Mouse (Mus musculus) embryonic facial prominence, embryonic 14.5 days (tissue): ENCODE measurements at regions not wholly inside any gene's neighbourhood (a gene's known extent, or its start where the extent isn't known, plus 50 kb on each side); places are given as distances from the start of the nearest gene placed in this dataset. TPM values are rescaled to one million over a fixed set of nuclear protein-coding genes. Genes with fewer than 3 reads are reported as not detected.
"Not testable (repeated sequence)": the region's sequence is repeated elsewhere in the genome, so short reads cannot be mapped to it uniquely, and the experiment has no call there.

Experiments used
- ATAC-seq: fragments of 200-750 bp; cut with Nextera tagmentation; 2 replicates; pipeline ENCODE4 v1.8.0; 2017; ENCODE audit warnings: low read depth, moderate number of reproducible peaks, moderate TSS enrichment
- DNase-seq: peaks from one replicate; pipeline ENCODE4 v3.0.0-alpha.2; 2015; ENCODE audit warnings: low spot score
- H3K27ac ChIP-seq: fragments of 300-500 bp; sonication (generic); replicated peaks from 2 replicates; pipeline ENCODE4 v1.5.1; 2014; ENCODE audit warnings: low read depth, mild to moderate bottlenecking, low read length, moderate library complexity
- H3K27me3 ChIP-seq: fragments of 300-500 bp; sonication (generic); replicated peaks from 2 replicates; pipeline ENCODE4 v1.6.1; 2014; ENCODE audit warnings: low read length; ENCODE audit not compliant: control insufficient read depth, insufficient read depth
- H3K36me3 ChIP-seq: fragments of 300-500 bp; sonication (generic); 2 replicates; pipeline ENCODE4 v1.6.1; 2014; ENCODE audit warnings: low read length, mixed read lengths; ENCODE audit not compliant: control insufficient read depth, insufficient read depth
- H3K4me1 ChIP-seq: fragments of 300-500 bp; sonication (generic); 2 replicates; pipeline ENCODE4 v1.6.1; 2014; ENCODE audit warnings: antibody characterized with exemption, low read length; ENCODE audit not compliant: control insufficient read depth, insufficient read depth
- H3K4me2 ChIP-seq: fragments of 300-500 bp; sonication (generic); 2 replicates; pipeline ENCODE4 v1.6.1; 2014; ENCODE audit warnings: low read depth, mild to moderate bottlenecking, low read length, moderate library complexity, mixed read lengths
- H3K4me3 ChIP-seq: fragments of 300-500 bp; sonication (generic); 2 replicates; pipeline ENCODE4 v1.5.1; 2014; ENCODE audit warnings: low read depth, mild to moderate bottlenecking, low read length
- H3K9ac ChIP-seq: fragments of 300-500 bp; sonication (generic); 2 replicates; pipeline ENCODE4 v1.6.1; 2014; ENCODE audit warnings: low read depth, mild to moderate bottlenecking, low read length, moderate library complexity, mixed read lengths
- H3K9me3 ChIP-seq: fragments of 300-500 bp; sonication (generic); 2 replicates; pipeline ENCODE4 v1.6.1; 2016; ENCODE audit warnings: low read length; ENCODE audit not compliant: control insufficient read depth
- WGBS: fragments of 180-500 bp; shearing (Covaris S2); extraction: QIAGEN DNeasy Blood & Tissue Kit; methylation state at CpG from one replicate; pipeline ENCODE4 v1.1.7; 2014; 5-methylcytosine and 5-hydroxymethylcytosine counted together
- microRNA-seq: library from miRNA; unstranded; fragments of <30 nt; microRNA quantifications from one replicate; pipeline ENCODE4, GENCODE M21; 2016; ENCODE audit warnings: borderline number of aligned reads

GRCm38 (mm10) chr8:71192939-71193338, 79.6 kb upstream of the Myo9b start:
- not testable (repeated sequence) for H3K36me3 ChIP-seq, ATAC-seq, H3K4me2 ChIP-seq, H3K27ac ChIP-seq, H3K4me3 ChIP-seq, H3K9ac ChIP-seq, DNase-seq, H3K4me1 ChIP-seq, H3K27me3 ChIP-seq, H3K9me3 ChIP-seq
- WGBS: 40% methylated on average over 1 of the region's 1 CpGs

GRCm38 (mm10) chr8:71195006-71195722, 77.3 kb upstream of the Myo9b start:
- H3K4me2 ChIP-seq, H3K9me3 ChIP-seq, H3K27me3 ChIP-seq, ATAC-seq, H3K27ac ChIP-seq, H3K36me3 ChIP-seq, DNase-seq, H3K9ac ChIP-seq, H3K4me3 ChIP-seq, H3K4me1 ChIP-seq: not testable (repeated sequence)
- WGBS: 69% methylated on average over 8 of the region's 9 CpGs

Small RNA genes lying in the stretch of these regions (microRNA-seq; reads per million reads assigned to microRNA genes)
- gene Gm27628: not detected
